Mouse (Mus musculus) central nervous system, embryonic 18 days (tissue): Measurements from ENCODE around the gene Il2rg. TPM values are rescaled to one million over a fixed set of nuclear protein-coding genes. Genes with fewer than 3 reads are reported as not detected.

Experiments used
- polyA plus RNA-seq: library from polyadenylated mRNA; depleted of rRNA; stranded (reverse); fragments of >200 nt; gene quantifications from 2 replicates; pipeline ENCODE4 v1.2.3, GENCODE M21; 2012; rRNA removed

Il2rg gene
- 5.4 and 7.1 TPM in 2 replicates for polyA plus RNA-seq

GRCm38 (mm10) chrX:101268025-101268754 is at the start of gene Il2rg:
TSS of gene Il2rg (minus strand) at chrX:101268255.

GRCm38 (mm10) chrX:101299055-101299454 is 31.0 kb upstream of the Il2rg start, which contains the start of gene Nlgn3:
TSS of gene Nlgn3 (plus strand) at chrX:101299168.

GRCm38 (mm10) chrX:101273875-101274738 is 6.1 kb upstream of the Il2rg start, which contains the start of gene Med12:
TSS of gene Med12 (plus strand) at chrX:101274030.

GRCm38 (mm10) chrX:101268755-101269124 is 685 bp upstream of the Il2rg start, which contains the start of gene Gm20489:
TSS of gene Gm20489 (minus strand) at chrX:101269023.

GRCm38 (mm10) chrX:101263892-101264291 is 4.2 kb downstream of the Il2rg start, which contains the start of gene Gm614:
TSS of gene Gm614 (minus strand) at chrX:101263992.

GRCm38 (mm10) chrX:101253952-101254729 is 13.9 kb downstream of the Il2rg start, which contains the start of gene Foxo4:
TSS of gene Foxo4 (plus strand) at chrX:101254528.

GRCm38 (mm10) chrX:101221834-101222795 is 45.9 kb downstream of the Il2rg start, which contains the start of gene Snx12:
TSS of gene Snx12 (minus strand) at chrX:101222563.

Other genes starting within 250 kb of the Il2rg start
- gene Tex11, start 208.6 kb downstream of the Il2rg start, polyA plus RNA-seq, result 0.04 and 0.07 TPM in 2 replicates
- 18.4 and 22.4 TPM in 2 replicates for gene Slc7a3, start 182.2 kb downstream of the Il2rg start, polyA plus RNA-seq
- 47.7 and 50.2 TPM in 2 replicates for gene Snx12, start 45.7 kb downstream of the Il2rg start, polyA plus RNA-seq
- gene Foxo4, start 13.7 kb downstream of the Il2rg start, polyA plus RNA-seq, result 8.2 TPM in 2 replicates
- 0.11 TPM in 1 of 2 replicates, not detected in the other for gene Gm614, start 4.3 kb downstream of the Il2rg start, polyA plus RNA-seq
- gene Gm20489, start 768 bp upstream of the Il2rg start, polyA plus RNA-seq, result not detected in 2 replicates
- 46.2 and 47.2 TPM in 2 replicates for gene Med12, start 5.8 kb upstream of the Il2rg start, polyA plus RNA-seq
- gene Nlgn3, start 30.9 kb upstream of the Il2rg start, polyA plus RNA-seq, result 48.5 and 52.8 TPM in 2 replicates
- 1.4 and 1.6 TPM in 2 replicates for gene Gjb1, start 108.1 kb upstream of the Il2rg start, polyA plus RNA-seq
- 253 and 259 TPM in 2 replicates for gene Zmym3, start 152.6 kb upstream of the Il2rg start, polyA plus RNA-seq
- gene Nono, start 161.1 kb upstream of the Il2rg start, polyA plus RNA-seq, result 291 and 300 TPM in 2 replicates
- 3.9 and 14.2 TPM in 2 replicates for gene Itgb1bp2, start 180.8 kb upstream of the Il2rg start, polyA plus RNA-seq